Mouse (Mus musculus): ENCODE measurements around the gene Sp2. TPM values are rescaled to one million over a fixed set of nuclear protein-coding genes. Genes with fewer than 3 reads are reported as not detected.

Gene Sp2
- polyA plus RNA-seq, 1 experiment from 2014 or later = 17.3 TPM

DNA sequence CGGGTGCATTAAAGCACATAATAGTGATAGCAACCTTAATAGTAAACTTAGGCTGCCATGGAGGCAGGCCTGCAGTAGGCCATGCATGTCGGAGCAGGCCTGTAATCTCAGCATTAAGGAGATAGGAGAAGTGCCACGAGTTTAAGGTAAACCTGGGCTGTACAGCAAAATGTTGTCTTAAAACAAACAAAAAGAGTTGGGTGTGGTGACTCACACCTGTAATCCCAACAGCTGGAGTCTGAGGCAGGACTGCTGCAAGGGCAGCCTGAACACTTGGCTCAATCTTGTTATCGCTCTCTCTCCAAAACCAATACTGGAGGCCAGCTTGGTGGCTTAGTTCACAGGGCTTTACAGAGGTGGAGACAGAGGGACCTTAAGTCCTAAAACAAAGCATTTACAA, 27.7 kb downstream of the Sp2 start:
- Histone ChIP-seq H3K9me3 (replicated peaks; ENCODE audit: control insufficient read depth, low read length) (no peaks in the 10 kb centered on the region), H3K4me1 (ENCODE audit: control insufficient read depth, insufficient read depth, low read length) (peaks cover 2% of the 10 kb centered on the region; the same call in 1 of the 2 replicates), H3K36me3 (ENCODE audit: control insufficient read depth, insufficient read depth, low read length) (peaks cover 33% of the 10 kb centered on the region), H3K9ac (ENCODE audit: low read depth, low read length) (no peak overlapping the region), H3K27me3 (ENCODE audit: control insufficient read depth, insufficient read depth, low read length) (no peaks in the 10 kb centered on the region), H3K27ac (ENCODE audit: low read depth, low read length) (no peak overlapping the region; the same call in 1 of the 2 replicates), H3K4me3 (ENCODE audit: low read depth, low read length) (no peak overlapping the region), H3K4me2 (no peak overlapping the region)
- WGBS (ENCODE audit: insufficient replicate concordance) = 84% methylated on average over 4 of the region's 4 CpGs
- no peak for ATAC-seq (replicated peaks; ENCODE audit: insufficient number of reproducible peaks, low FRiP score, low TSS enrichment)

GRCm38 (mm10) chr11:96952896-96953295, 29.9 kb downstream of the Sp2 start:
- H3K9ac ChIP-seq (ENCODE audit: low read depth, low read length) = no peak overlapping the region
- H3K36me3 ChIP-seq (ENCODE audit: control insufficient read depth, insufficient read depth, low read length) = peaks cover 30% of the 10 kb centered on the region
- no peak overlapping the region for H3K4me3 ChIP-seq (ENCODE audit: low read depth, low read length)
- H3K9me3 ChIP-seq (replicated peaks; ENCODE audit: control insufficient read depth, low read length) = no peaks in the 10 kb centered on the region
- 71% methylated on average over 6 of the region's 6 CpGs for WGBS (ENCODE audit: insufficient replicate concordance)
- no peak overlapping the region for H3K27ac ChIP-seq (ENCODE audit: low read depth, low read length)
- H3K4me1 ChIP-seq (ENCODE audit: control insufficient read depth, insufficient read depth, low read length) = peaks cover 2% of the 10 kb centered on the region; the same call in 1 of the 2 replicates
- ATAC-seq (replicated peaks; ENCODE audit: insufficient number of reproducible peaks, low FRiP score, low TSS enrichment) = no peak
- H3K27me3 ChIP-seq (ENCODE audit: control insufficient read depth, insufficient read depth, low read length) = no peaks in the 10 kb centered on the region
- H3K4me2 ChIP-seq = no peak overlapping the region

DNA sequence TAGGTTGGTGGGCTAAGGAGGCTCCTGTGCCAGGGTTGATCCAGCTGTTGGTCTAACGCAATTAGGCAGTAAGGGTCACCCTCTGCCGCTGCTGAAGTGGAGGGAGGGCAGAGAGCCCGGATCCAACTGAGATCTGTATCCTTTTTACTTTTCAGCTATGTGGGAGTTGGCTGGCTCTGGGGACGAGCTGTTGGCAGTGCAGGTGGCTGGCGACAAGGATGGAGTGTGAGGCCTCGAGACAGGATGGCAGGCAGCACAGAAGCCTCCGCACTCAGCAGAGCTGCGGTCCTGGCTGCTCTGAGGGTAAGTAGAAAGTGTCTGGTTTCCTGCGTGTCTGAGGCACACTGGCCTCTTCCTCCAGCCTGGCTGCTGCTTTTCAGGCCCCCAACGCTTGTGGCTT, 30.3 kb downstream of the Sp2 start:
- peaks cover 2% of the 10 kb centered on the region; the same call in 1 of the 2 replicates for H3K4me1 ChIP-seq (ENCODE audit: control insufficient read depth, insufficient read depth, low read length)
- peaks cover 30% of the 10 kb centered on the region for H3K36me3 ChIP-seq (ENCODE audit: control insufficient read depth, insufficient read depth, low read length)
- H3K4me3 ChIP-seq (ENCODE audit: low read depth, low read length) = no peak overlapping the region
- ATAC-seq (replicated peaks; ENCODE audit: insufficient number of reproducible peaks, low FRiP score, low TSS enrichment) = no peak
- H3K9ac ChIP-seq (ENCODE audit: low read depth, low read length) = no peak overlapping the region
- 83% methylated on average over 10 of the region's 10 CpGs for WGBS (ENCODE audit: insufficient replicate concordance)
- H3K27me3 ChIP-seq (ENCODE audit: control insufficient read depth, insufficient read depth, low read length) = no peaks in the 10 kb centered on the region
- no peaks in the 10 kb centered on the region for H3K9me3 ChIP-seq (replicated peaks; ENCODE audit: control insufficient read depth, low read length)
- H3K4me2 ChIP-seq = no peak overlapping the region
- no peak overlapping the region for H3K27ac ChIP-seq (ENCODE audit: low read depth, low read length)

GRCm38 (mm10) chr11:96950767-96951166, 32.0 kb downstream of the Sp2 start:
- no peak for ATAC-seq (replicated peaks; ENCODE audit: insufficient number of reproducible peaks, low FRiP score, low TSS enrichment)
- Histone ChIP-seq H3K4me2 (no peak overlapping the region), H3K27me3 (ENCODE audit: control insufficient read depth, insufficient read depth, low read length) (no peaks in the 10 kb centered on the region), H3K36me3 (ENCODE audit: control insufficient read depth, insufficient read depth, low read length) (peaks cover 18% of the 10 kb centered on the region), H3K27ac (ENCODE audit: low read depth, low read length) (no peak overlapping the region), H3K4me1 (ENCODE audit: control insufficient read depth, insufficient read depth, low read length) (peaks cover 2% of the 10 kb centered on the region; the same call in 1 of the 2 replicates), H3K9ac (ENCODE audit: low read depth, low read length) (no peak overlapping the region), H3K4me3 (ENCODE audit: low read depth, low read length) (no peak overlapping the region), H3K9me3 (replicated peaks; ENCODE audit: control insufficient read depth, low read length) (no peaks in the 10 kb centered on the region)
- WGBS (ENCODE audit: insufficient replicate concordance) = 97% methylated on average over 3 of the region's 3 CpGs

- H3K27me3 ChIP-seq (ENCODE audit: control insufficient read depth, insufficient read depth, low read length) = no peaks in the 10 kb centered on the region
- peak; percentile 50 for ATAC-seq (replicated peaks; ENCODE audit: insufficient number of reproducible peaks, low FRiP score, low TSS enrichment)
- H3K9ac ChIP-seq (ENCODE audit: low read depth, low read length) = 0 out of 2 replicates have a peak overlapping the region, but pooled peaks have one; percentile 12
- peak overlapping the region; percentile 40 for H3K4me2 ChIP-seq
- H3K36me3 ChIP-seq (ENCODE audit: control insufficient read depth, insufficient read depth, low read length) = peaks cover 6% of the 10 kb centered on the region
- peak overlapping the region; percentile 62 for H3K27ac ChIP-seq (ENCODE audit: low read depth, low read length)
- 64% methylated on average over 4 of the region's 4 CpGs for WGBS (ENCODE audit: insufficient replicate concordance)
- H3K9me3 ChIP-seq (replicated peaks; ENCODE audit: control insufficient read depth, low read length) = no peaks in the 10 kb centered on the region
- 0 out of 2 replicates have a peak, but pooled peaks cover 5% of the 10 kb centered on the region for H3K4me1 ChIP-seq (ENCODE audit: control insufficient read depth, insufficient read depth, low read length)
- H3K4me3 ChIP-seq (ENCODE audit: low read depth, low read length) = no peak overlapping the region
These were observed 34.9 kb downstream of the Sp2 start for GRCm38 (mm10) chr11:96947849-96948248.

DNA sequence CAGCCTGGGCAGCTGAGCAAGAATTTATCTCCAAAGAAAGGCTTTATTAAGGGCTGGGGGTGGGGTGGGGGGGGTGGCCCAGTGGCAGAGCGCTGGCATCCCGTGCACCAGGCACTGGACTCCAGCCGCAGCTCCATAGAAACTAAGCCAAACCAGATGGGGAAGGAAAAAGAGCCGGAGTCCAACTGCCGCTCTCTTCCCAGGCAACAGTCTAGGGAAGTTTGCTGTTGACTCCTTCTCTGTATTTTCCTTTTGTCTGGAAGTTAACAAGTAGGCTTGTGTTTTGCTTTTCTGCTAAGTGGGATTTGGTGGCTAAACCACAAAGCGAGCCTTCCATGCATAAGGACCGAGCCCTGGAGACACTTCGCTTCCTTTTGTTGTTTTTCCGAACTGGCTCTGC, 36.3 kb downstream of the Sp2 start:
- H3K9me3 ChIP-seq (replicated peaks; ENCODE audit: control insufficient read depth, low read length) = no peaks in the 10 kb centered on the region
- ATAC-seq (replicated peaks; ENCODE audit: insufficient number of reproducible peaks, low FRiP score, low TSS enrichment) = no peak
- H3K27me3 ChIP-seq (ENCODE audit: control insufficient read depth, insufficient read depth, low read length) = no peaks in the 10 kb centered on the region
- H3K36me3 ChIP-seq (ENCODE audit: control insufficient read depth, insufficient read depth, low read length) = peaks cover 3% of the 10 kb centered on the region
- H3K4me1 ChIP-seq (ENCODE audit: control insufficient read depth, insufficient read depth, low read length) = 0 out of 2 replicates have a peak, but pooled peaks cover 5% of the 10 kb centered on the region
- peak overlapping the region; percentile 15; the same call in 1 of the 2 replicates for H3K4me3 ChIP-seq (ENCODE audit: low read depth, low read length)
- 79% methylated on average over 9 of the region's 9 CpGs for WGBS (ENCODE audit: insufficient replicate concordance)
- peak overlapping the region; percentile 7; the same call in 1 of the 2 replicates for H3K9ac ChIP-seq (ENCODE audit: low read depth, low read length)
- 0 out of 2 replicates have a peak overlapping the region, but pooled peaks have one; percentile 41 for H3K27ac ChIP-seq (ENCODE audit: low read depth, low read length)
- H3K4me2 ChIP-seq = peak overlapping the region; percentile 78

GRCm38 (mm10) chr11:96944844-96945580, 37.7 kb downstream of the Sp2 start:
- Histone ChIP-seq H3K27me3 (ENCODE audit: control insufficient read depth, insufficient read depth, low read length) (no peaks in the 10 kb centered on the region), H3K27ac (ENCODE audit: low read depth, low read length) (peak overlapping the region; percentile 55; the same call in 1 of the 2 replicates), H3K9me3 (replicated peaks; ENCODE audit: control insufficient read depth, low read length) (no peaks in the 10 kb centered on the region), H3K9ac (ENCODE audit: low read depth, low read length) (peak overlapping the region; percentile 75), H3K4me2 (peak overlapping the region; percentile 78), H3K4me1 (ENCODE audit: control insufficient read depth, insufficient read depth, low read length) (0 out of 2 replicates have a peak, but pooled peaks cover 3% of the 10 kb centered on the region), H3K36me3 (ENCODE audit: control insufficient read depth, insufficient read depth, low read length) (no peaks in the 10 kb centered on the region; the same call in none of the 2 replicates), H3K4me3 (ENCODE audit: low read depth, low read length) (peak overlapping the region; percentile 50)
- 71% methylated on average over 14 of the region's 14 CpGs for WGBS (ENCODE audit: insufficient replicate concordance)
- no peak for ATAC-seq (replicated peaks; ENCODE audit: insufficient number of reproducible peaks, low FRiP score, low TSS enrichment)

DNA sequence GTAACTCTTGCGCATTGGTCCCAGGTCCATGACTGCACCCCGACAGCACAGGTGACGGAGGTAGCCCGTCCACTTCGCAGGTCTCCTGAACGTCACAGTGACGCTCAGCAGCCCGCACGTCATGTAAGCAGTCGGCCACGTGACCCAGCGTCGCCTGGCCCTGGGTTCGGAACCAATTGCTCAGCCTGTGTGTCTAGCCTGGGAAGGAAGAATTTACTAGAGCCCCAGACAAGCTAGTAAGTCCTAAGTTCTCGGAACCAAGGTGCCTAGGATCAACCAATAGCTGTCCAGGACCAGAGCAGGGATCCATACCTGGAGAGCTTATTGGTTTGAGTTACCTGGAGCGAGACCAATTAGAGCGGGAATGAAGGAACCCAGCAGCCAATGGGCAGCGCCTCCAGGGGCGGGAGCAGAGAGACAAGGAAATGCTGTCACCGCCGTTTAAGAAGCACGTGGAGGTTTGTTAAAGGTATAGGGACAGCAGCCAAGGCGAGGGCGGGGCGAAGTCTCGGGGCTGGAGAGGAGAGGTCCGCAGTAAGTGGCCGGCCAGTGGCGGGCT, 38.9 kb downstream of the Sp2 start, which contains the start of gene Pnpo:
Gene Pnpo (minus strand): TSS at position 241 of the 559 bp plus-strand sequence.
- no peaks in the 10 kb centered on the region; the same call in 1 of the 2 replicates for H3K36me3 ChIP-seq (ENCODE audit: control insufficient read depth, insufficient read depth, low read length)
- peak within 1 kb of the TSS; percentile 55 for H3K27ac ChIP-seq (ENCODE audit: low read depth, low read length)
- peak within 1 kb of the TSS; percentile 50 for H3K4me3 ChIP-seq (ENCODE audit: low read depth, low read length)
- H3K4me1 ChIP-seq (ENCODE audit: control insufficient read depth, insufficient read depth, low read length) = 0 out of 2 replicates have a peak, but pooled peaks cover 3% of the 10 kb centered on the region
- peak; percentile 88 for ATAC-seq (replicated peaks; ENCODE audit: insufficient number of reproducible peaks, low FRiP score, low TSS enrichment)
- no peaks in the 10 kb centered on the region for H3K9me3 ChIP-seq (replicated peaks; ENCODE audit: control insufficient read depth, low read length)
- peak within 1 kb of the TSS; percentile 78 for H3K4me2 ChIP-seq
- H3K9ac ChIP-seq (ENCODE audit: low read depth, low read length) = peak within 1 kb of the TSS; percentile 75
- WGBS (ENCODE audit: insufficient replicate concordance) = under 1% methylated on average over 29 of the region's 29 CpGs
- H3K27me3 ChIP-seq (ENCODE audit: control insufficient read depth, insufficient read depth, low read length) = no peaks in the 10 kb centered on the region
